Mouse (Mus musculus) heart, embryonic 12.5 days (tissue): ENCODE measurements around the gene Gnb2. TPM values are rescaled to one million over a fixed set of nuclear protein-coding genes. Genes with fewer than 3 reads are reported as not detected.

Experiments used
- microRNA-seq: library from miRNA; unstranded; fragments of <30 nt; microRNA quantifications from one replicate; pipeline ENCODE4, GENCODE M21; 2017
- polyA plus RNA-seq: library from polyadenylated mRNA; unstranded; fragments of >200 nt; fragmentation: Nextera tagmentation; extraction: Ambion mirVana; gene quantifications from 2 replicates; pipeline ENCODE4 v1.2.1, GENCODE M21; 2016

Gene Gnb2
- polyA plus RNA-seq, 1 experiment from 2014 or later: 287 TPM

Small RNA genes within 50 kb of the gene (microRNA-seq; reads per million reads assigned to microRNA genes)
- 0.71 reads per million for gene Mir6418

Other genes starting within 250 kb of the Gnb2 start
- gene Ache, start 246.0 kb downstream of the Gnb2 start, polyA plus RNA-seq: 23.5 and 28.3 TPM in 2 replicates
- 10.1 and 10.6 TPM in 2 replicates for gene Ufsp1, start 238.9 kb downstream of the Gnb2 start, polyA plus RNA-seq
- gene Srrt, start 225.8 kb downstream of the Gnb2 start, polyA plus RNA-seq: 106 and 107 TPM in 2 replicates
- 46.3 and 47.0 TPM in 2 replicates for gene Trip6, start 219.1 kb downstream of the Gnb2 start, polyA plus RNA-seq
- gene Slc12a9, start 199.9 kb downstream of the Gnb2 start, polyA plus RNA-seq: 9.4 and 10.2 TPM in 2 replicates
- 53.1 and 55.6 TPM in 2 replicates for gene Ephb4, start 183.4 kb downstream of the Gnb2 start, polyA plus RNA-seq
- gene Zan, start 56.4 kb downstream of the Gnb2 start, polyA plus RNA-seq: 0.04 TPM in 2 replicates
- gene Pop7, start 31.0 kb downstream of the Gnb2 start, polyA plus RNA-seq: 44.0 and 44.1 TPM in 2 replicates
- 9.9 and 10.1 TPM in 2 replicates for gene Gigyf1, start 15.0 kb downstream of the Gnb2 start, polyA plus RNA-seq
- gene Epo, start 268 bp downstream of the Gnb2 start, polyA plus RNA-seq: not detected in 2 replicates
- gene Actl6b, start 20.0 kb upstream of the Gnb2 start, polyA plus RNA-seq: 0.40 TPM in 1 of 2 replicates, not detected in the other
- 0.51 and 1.9 TPM in 2 replicates for gene Tfr2, start 36.3 kb upstream of the Gnb2 start, polyA plus RNA-seq
- gene Mospd3, start 67.5 kb upstream of the Gnb2 start, polyA plus RNA-seq: 18.7 and 18.8 TPM in 2 replicates
- 109 and 118 TPM in 2 replicates for gene Pcolce, start 80.3 kb upstream of the Gnb2 start, polyA plus RNA-seq
- 0.15 TPM in 1 of 2 replicates, not detected in the other for gene Fbxo24, start 95.5 kb upstream of the Gnb2 start, polyA plus RNA-seq
- 24.3 and 27.3 TPM in 2 replicates for gene Lrch4, start 95.6 kb upstream of the Gnb2 start, polyA plus RNA-seq
- gene Gm20605, start 95.7 kb upstream of the Gnb2 start, polyA plus RNA-seq: 6.9 and 7.1 TPM in 2 replicates
- 5.2 and 5.3 TPM in 2 replicates for gene Sap25, start 107.8 kb upstream of the Gnb2 start, polyA plus RNA-seq
- gene Irs3, start 112.2 kb upstream of the Gnb2 start, polyA plus RNA-seq: 0.20 and 0.21 TPM in 2 replicates
- gene Agfg2, start 151.2 kb upstream of the Gnb2 start, polyA plus RNA-seq: 25.6 and 29.3 TPM in 2 replicates
- gene Nyap1, start 208.1 kb upstream of the Gnb2 start, polyA plus RNA-seq: 1.2 and 1.7 TPM in 2 replicates
- 144 and 154 TPM in 2 replicates for gene Tsc22d4, start 212.2 kb upstream of the Gnb2 start, polyA plus RNA-seq
- 28.0 and 31.8 TPM in 2 replicates for gene Ppp1r35, start 245.3 kb upstream of the Gnb2 start, polyA plus RNA-seq